Mouse (Mus musculus) brain, adult 2 months (tissue): ENCODE results near the gene Efna5.

ENCODE experiments used
- DNase-seq: peaks from one replicate; pipeline ENCODE4 v3.0.0; 2011; ENCODE audit warnings: low read depth, low spot score

Efna5 gene

GRCm38 (mm10) chr17:62881176-62881790 lies at the start of gene Efna5:
Efna5 (minus strand) TSS chr17:62881317.
- peak; percentile 49 for DNase-seq

DNA sequence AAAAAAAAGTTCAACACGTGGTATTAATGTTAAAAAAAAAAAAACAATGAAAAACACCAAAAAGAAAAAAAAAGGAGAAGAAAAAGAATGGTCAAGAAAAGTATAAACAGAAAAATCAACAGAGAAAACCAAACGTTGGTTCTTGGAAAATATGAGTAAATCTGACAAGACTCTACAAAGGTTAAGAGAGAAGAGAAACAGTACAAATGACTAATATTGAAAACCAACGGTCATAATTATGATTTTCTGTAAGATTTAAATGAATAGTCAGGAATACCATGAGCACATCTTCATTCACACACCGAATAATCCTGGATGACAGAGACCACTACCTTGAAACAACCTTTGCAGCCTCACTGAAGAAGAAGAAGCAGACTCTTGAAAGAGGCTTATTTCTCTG lies 34.2 kb upstream of the Efna5 start:
- no peak for DNase-seq

DNA sequence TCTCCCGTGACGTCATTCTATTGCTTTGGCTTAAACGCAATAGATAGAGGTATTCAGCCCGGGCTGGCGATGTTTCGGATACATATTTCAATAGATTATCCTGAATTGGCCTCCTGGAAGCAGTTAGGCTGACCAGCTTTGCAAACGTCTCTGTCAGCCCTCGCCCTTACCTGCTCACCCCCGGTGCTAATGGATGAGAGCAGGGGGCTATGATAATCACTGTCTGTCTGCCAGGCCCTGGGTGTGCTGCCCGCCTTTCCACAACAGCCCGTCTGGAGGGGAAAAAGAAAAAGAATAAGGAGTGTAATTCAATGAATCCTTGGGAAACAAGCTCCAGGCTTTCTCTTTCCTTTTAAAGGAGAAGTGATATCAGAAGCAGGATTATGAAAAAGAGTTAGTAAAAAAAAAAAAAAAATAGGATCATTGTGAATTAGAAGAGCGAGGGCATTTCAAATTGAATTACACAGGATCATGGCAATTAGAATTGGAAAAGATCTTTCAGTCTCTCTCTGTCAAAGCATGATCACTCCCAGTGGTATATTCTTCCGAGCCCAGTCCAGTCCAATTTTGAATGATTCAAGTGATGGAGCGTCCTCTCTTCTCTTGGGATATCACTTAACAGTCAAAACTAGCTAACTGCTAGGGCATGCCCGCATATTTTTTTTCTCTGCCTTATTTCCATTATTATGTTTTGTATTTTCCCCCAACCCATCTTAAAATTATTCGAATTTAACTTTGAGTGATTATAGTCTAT lies 24.8 kb upstream of the Efna5 start:
- DNase-seq = no peak

DNA sequence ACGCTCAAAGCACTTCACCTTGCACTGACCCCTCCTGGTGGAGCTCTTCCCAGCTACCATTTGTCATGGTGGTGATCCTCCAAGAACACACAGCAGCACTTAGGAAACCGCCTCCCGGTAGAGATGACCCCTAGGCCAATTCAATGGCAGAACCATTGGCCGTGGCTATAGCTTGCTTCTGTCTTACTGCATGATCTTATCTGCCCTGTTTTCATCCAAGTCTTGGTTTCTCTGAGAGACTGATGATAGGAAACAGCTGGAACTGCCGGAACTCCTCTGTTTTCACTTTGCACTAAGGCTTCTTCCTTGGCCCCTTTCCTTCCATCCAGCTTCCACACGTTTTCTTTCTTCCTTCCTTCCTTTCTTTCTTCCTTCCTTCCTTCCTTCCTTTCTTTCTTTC lies 17.9 kb upstream of the Efna5 start:
- no peak for DNase-seq

- peak; percentile 67 for DNase-seq
Observed at GRCm38 (mm10) chr17:62889991-62890390, 8.9 kb upstream of the Efna5 start.

DNA sequence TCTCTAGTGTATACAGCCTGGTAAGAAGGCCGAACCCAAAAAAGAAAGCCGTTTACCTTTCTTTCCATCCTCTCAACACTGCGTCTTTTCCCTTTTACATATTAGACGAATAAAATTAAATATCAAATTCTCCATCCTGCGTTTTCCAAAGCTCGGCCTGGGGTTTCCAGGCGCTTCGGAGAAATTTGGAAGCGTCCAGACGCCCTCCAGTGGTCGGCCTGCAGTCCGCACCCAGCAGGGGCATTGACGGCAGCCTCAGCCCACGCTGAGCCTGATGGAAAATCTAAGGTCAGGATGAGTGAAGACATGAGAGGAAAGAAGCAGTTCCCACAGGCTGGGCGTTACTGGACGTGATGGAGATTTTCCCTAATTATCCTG lies 3.0 kb upstream of the Efna5 start:
- DNase-seq = peak; percentile 87

GRCm38 (mm10) chr17:62883476-62884128 lies 2.5 kb upstream of the Efna5 start:
- peak; percentile 66 for DNase-seq

- DNase-seq = peak; percentile 92
Observed at GRCm38 (mm10) chr17:62882726-62883475, 1.8 kb upstream of the Efna5 start.

DNA sequence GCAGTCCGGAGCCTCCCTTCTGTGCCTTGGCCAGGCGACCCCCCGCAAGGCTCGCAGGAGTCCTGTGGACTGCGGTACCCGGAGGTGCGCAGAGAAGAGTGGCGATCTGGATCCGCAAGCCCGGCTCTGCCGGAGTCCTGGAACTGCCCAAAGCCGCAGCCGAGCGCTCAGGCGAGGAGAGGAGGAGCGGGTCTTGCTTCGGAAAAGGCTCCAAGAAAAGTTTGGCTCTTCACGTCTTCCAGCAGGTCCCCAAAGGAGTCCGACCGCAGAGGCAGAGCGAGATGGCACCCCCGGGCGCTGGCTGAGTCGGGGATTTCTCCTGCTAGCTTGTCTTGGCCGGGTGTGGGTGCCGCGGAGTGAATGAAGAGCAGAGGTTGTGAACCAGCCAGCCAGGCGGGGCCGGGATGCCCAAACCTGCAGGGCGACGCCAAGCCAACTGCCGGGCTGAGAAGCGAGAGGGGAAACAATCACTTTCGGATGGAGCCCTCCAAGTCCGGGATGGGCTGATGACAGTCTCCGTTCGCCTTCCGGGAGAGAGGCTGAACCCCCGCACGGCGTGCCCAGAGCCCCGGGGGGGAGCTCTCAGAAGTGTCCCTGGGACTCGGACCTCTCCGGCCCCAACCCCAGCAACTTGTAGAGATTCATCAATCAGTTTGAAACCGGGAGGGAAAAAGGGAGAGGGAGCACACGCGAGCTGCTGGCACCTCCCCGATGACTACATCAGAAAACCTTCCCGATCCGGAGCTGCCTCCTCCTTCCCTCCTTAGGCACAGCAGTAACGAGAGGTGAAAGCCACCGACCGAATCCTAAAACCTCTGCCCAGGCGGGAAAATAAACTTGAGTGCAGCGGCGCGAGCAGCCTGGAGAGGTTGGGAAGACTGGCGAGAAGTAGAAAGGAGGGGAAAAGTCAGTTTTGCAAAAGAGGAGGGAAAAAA lies 941 bp upstream of the Efna5 start:
- peak; percentile 68 for DNase-seq

DNA sequence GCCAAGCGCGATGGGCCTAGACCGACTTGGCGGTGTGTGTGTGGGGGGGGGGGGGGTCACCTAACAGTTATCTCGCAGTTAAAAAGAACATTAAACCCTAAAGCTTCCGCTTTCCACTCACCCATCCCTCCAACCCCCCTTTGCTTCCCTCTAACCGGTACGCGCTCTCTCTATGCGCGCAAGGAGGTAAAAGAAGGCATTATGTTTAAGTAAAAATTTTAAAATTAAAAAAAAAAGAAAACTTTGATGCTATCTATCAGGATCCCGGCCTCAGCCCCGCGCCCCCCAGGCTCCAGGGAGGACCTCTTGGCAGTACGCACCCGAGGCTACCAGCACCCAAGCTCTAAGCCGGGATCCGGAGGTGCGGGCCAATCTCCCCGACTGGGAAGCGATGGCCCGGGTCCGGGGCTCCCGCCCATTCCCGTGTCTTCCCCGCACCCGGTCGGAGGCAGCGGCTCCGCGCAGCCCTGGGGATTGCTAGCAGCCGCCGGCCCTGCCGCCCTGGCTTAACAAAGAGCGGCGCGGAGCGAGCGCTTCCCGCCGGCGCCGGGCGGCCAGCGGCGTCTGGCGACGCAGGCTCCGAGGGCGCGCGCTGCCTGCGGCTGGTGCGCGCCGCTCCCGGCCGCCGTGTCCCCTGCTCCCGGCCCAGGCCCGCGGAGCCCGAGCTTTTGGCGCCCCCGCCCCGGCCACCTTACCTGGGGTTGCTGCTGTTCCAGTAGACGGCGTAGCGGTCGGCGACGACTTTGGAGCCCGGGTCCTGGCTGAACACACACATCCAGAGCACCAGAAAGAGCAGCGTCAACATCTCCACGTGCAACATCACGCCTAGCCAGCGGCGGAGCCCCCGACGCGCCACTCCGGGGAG lies 574 bp downstream of the Efna5 start:
- DNase-seq = peak; percentile 50

DNA sequence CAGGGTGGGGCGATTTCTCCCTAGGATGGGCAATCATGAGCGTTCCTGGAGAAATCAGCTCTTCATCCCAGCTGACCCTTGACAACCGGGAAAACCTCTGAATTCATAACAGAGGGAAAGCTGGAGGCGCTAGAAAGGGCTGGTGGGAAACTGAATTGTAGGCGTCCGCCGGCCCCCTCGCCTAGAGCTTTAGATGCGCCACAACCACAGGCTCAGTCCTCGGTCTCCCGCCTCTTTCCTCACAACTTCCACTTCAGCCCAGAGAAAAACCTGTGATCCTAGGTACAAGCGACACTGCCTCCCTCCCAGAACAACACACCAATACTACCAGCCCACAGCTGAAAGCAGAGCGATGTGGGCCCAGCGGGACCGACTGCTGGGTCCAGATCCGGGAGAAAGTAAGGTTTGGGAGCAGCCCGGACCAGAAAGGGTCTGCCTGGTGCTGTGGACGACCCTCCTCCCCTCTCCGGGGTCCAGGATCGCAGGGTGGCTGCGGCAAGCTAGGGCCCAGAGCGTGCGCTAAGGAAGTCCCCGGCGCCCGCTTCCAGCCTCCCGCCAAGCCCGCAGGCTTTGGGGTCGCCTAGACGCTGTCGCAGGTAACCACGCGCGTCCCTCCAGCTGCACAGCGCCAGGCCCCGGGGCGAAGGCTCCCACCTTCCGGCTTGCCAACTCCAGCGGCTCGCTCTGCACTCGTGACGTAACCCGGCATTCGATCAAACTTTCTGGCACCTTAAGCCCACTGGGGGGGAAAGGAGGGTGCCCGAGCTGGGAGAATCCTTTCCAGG lies 1.4 kb downstream of the Efna5 start:
- peak; percentile 56 for DNase-seq

- DNase-seq = no peak
Observed at GRCm38 (mm10) chr17:62875727-62876126, 5.4 kb downstream of the Efna5 start.

- no peak for DNase-seq
Observed at GRCm38 (mm10) chr17:62871928-62872327, 9.2 kb downstream of the Efna5 start.

GRCm38 (mm10) chr17:62871191-62871590 lies 9.9 kb downstream of the Efna5 start:
- no peak for DNase-seq

DNA sequence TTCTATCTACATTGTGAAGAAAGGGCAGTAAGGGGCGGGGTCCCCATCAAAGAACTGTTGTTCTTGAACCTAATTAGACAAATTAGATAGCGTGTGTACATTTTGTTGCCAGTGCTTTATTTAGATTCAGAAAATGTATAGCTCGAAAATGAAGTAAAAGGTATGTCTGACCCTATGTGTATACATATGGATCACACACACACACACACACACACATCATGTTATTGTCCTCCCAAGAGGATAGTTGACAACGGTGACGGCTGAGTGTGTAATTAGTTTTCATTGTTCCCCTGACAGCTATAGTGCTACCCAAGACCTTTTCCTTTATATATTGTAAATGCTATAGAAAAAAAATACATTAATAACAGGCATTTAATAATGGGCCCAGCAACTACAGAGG lies 10.7 kb downstream of the Efna5 start:
- DNase-seq = no peak

DNA sequence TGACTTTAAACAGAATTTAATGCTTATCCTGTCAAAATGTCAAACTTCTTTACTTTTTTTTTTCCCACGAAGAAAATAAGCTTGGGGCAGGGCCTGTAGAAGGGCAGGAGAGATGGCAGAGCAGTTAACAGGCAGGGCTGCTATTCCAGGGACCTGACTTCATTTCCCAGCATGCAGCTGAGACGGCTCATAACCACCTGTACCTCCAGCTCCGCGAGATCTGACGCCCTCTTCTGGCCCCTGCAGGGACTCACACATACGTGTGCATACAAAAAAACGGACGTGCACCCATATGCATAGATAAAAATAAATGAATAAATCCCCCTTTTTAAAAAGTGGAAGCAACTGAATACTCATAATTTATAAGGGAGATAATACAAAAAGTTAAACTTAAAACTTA lies 16.2 kb downstream of the Efna5 start:
- DNase-seq = no peak

DNA sequence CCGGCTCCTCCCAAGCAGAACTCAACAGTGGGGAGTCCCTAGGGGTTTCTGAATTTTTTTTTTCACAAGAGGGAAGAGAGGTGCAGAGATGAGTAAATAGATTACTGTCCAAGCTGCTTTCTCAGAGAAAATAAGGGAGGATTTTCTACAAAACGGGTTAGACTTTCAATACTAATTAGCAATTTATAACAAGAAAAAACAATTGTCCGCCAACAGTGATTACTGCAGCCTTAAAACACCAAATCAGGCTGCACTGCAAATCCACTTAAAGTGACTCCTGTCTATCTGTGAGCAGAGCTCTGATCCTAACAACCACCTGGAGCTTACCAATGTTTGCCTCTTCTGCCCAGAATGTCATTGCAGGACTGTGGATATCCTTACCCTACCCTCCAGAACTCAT lies 18.1 kb downstream of the Efna5 start:
- DNase-seq = no peak

- peak; percentile 63 for DNase-seq
Observed at GRCm38 (mm10) chr17:62862298-62862999, 18.7 kb downstream of the Efna5 start.

GRCm38 (mm10) chr17:62857275-62857674 lies 23.8 kb downstream of the Efna5 start:
- DNase-seq = no peak
